Mouse (Mus musculus) adrenal gland, adult 10 weeks (tissue): Measurements from ENCODE around the gene Zscan4e. TPM values are rescaled to one million over a fixed set of nuclear protein-coding genes. Genes with fewer than 3 reads are reported as not detected.

Source experiments
- polyA plus RNA-seq: library from polyadenylated mRNA; stranded (reverse); fragments of 350-450 nt; fragmentation: Illumina TruSeq; extraction: RNeasy Lipid Tissue Mini Kit (QIAGEN cat#74804); gene quantifications from one replicate; pipeline ENCODE4 v1.2.3, GENCODE M21; 2014; ENCODE audit warnings: low read depth, low replicate concordance

Zscan4e gene
- not detected for polyA plus RNA-seq

DNA sequence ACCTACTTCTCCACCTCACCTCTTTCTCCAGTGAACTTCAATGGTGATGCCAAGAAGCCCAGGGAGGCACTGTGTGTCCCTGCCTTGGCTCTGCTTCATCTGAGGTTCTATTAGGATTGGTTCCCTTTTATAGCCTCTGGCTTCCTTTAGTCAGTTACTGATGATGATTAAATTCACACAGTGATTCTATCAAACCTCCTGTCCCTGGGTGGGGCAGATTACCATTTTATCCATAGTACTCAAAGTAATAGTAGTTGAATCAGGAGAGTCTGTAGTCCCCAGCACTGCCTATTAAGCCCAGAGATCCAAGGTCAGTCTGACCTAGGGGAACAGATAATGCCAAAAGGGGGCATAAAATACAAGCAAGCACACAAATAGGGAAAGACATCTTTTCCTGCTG lies at the start of gene Zscan4e:
Gene Zscan4e, minus strand, starts transcription at position 101 of the 400 bp plus-strand sequence.

Other genes starting within 250 kb of the Zscan4e start
- not detected for gene Zscan4-ps1, start 241.0 kb downstream of the Zscan4e start, polyA plus RNA-seq
- gene Zscan4d, start 144.5 kb downstream of the Zscan4e start, polyA plus RNA-seq, result not detected
- gene Zscan4f, start 87.2 kb upstream of the Zscan4e start, polyA plus RNA-seq, result not detected
- not detected for gene Zscan4-ps2, start 203.6 kb upstream of the Zscan4e start, polyA plus RNA-seq